Mouse (Mus musculus): ENCODE results near the gene Usp29.

DNA sequence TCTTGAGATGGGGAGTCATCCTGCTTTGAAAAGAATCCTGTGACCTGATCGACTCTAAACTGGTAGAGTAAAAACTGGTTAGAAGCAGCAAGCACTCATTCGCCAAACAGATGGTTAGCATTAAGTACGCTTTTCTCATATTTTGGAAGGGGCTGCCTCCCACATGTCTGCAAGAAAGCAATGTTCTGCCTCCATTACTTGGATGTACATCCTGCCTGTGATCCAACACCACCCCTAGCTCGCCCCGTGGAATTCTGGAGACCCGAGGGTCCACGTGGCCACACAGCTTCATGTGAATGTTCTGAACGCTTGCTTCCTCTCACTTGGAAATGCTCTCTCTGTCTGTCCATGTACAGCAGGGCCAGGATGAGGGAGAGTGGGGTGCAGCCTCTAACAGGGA lies 173.1 kb downstream of the Usp29 start:
- TF ChIP-seq CTCF (IDR thresholded peaks at IDR 0.05; ENCODE audit: extremely low read depth, insufficient read depth, low read length) (no peak), POLR2A (IDR thresholded peaks at IDR 0.05; ENCODE audit: extremely low read depth, insufficient read depth, low read length) (no peak)

Measured in cortical plate, adult 2 months (tissue).